Mouse (Mus musculus) lung, postnatal 0 days (tissue): ENCODE data around the gene 4930407I10Rik.

ENCODE experiments used
- CTCF ChIP-seq: IDR thresholded peaks from 2 replicates; pipeline ENCODE4 v1.5.1; 2016; ENCODE audit warnings: antibody characterized with exemption, mild to moderate bottlenecking
- EP300 ChIP-seq: IDR thresholded peaks from 2 replicates; pipeline ENCODE4 v1.6.1; 2016; ENCODE audit warnings: antibody characterized with exemption, mild to moderate bottlenecking, control low read depth

GRCm38 (mm10) chr15:82016830-82017229 lies 42.1 kb upstream of the 4930407I10Rik start:
- no peak for TF ChIP-seq CTCF
- no peak for TF ChIP-seq EP300
